Mouse (Mus musculus) ES-Bruce4 (cell line): Measurements from ENCODE around the gene Abhd12b.

ENCODE experiments used
- CTCF ChIP-seq: IDR thresholded peaks from one replicate; pipeline ENCODE4 v1.8.1; 2011; ENCODE audit warnings: low read depth, low read length
- EP300 ChIP-seq: IDR thresholded peaks from 2 replicates; pipeline ENCODE4 v1.6.1; 2011; ENCODE audit warnings: low read depth, low read length; ENCODE audit not compliant: insufficient read depth

DNA sequence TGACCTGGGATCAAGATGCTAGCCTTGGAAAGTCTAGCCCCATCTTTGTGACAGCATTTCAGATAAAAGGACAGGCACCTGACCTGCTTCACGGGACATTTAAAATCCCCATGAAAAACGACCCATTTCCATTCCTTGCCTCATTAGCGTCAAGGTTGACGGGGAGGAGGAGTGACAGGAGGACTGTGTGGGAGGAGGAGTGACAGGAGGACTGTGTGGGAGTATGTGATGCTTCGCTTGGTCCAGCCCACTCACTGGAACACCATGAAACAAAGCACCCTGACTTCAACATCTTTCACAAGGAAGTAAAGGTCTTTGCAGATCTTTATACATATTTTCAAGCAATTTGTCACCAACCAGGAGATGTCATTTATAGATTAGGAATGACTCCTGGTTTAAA, 54.3 kb downstream of the Abhd12b start:
- TF ChIP-seq CTCF (no peak), EP300 (no peak)
